Mouse (Mus musculus) layer of hippocampus, adult 8-10 months (tissue): ENCODE data around the gene Aamp. TPM values are rescaled to one million over a fixed set of nuclear protein-coding genes. Genes with fewer than 3 reads are reported as not detected.

Source experiments
- DNase-seq, 2 experiments: peaks; one replicate each; pipeline ENCODE4 v3.0.0; 2022; ENCODE audit warnings: low spot score in 2 of 2
- total RNA-seq, 4 experiments: library from RNA; stranded (reverse); gene quantifications; 2 replicates each; pipeline ENCODE4 v1.2.4; 2022

The Aamp gene
- total RNA-seq, 4 experiments from 2014 or later, result 150 to 159 (median 154) TPM

DNA sequence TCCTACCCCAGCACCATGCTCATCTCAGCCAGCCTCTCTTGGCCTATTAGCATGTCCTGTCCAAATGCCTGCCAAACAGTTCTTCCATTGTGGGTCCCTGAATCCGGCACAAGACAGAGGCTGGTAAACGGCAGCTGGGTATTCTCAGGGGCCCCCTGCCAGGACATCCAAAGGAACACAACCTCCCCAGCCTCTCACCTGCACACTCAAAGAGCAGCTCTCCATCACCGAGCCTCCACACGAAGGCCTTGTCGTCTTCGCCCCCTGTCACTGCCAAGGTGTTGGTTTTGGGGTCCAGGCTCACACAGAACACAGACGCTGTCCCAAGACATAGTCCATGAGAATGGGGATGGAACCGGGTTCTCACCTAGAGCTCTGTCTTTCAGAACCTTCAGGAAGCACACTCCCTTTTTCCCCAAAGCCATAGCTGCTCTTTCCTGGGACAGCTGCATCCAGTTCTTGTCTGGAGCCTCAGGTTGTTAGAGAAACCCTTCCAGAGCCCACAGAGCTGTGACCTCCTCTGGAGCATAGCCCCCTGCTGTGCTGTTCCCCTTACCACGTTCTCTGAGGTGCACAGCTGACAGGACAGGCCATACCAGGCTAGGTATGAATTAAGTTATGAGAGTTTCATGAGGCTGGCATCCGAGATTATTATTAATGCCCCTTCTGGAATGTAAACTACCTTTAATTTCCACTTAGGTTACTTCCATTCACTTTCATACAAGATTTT, 1.5 kb downstream of the Aamp start:
- no peak for DNase-seq

GRCm38 (mm10) chr1:74281886-74282285, 2.7 kb downstream of the Aamp start:
- DNase-seq, result no peak

- no peak for DNase-seq
These were observed 3.2 kb downstream of the Aamp start for GRCm38 (mm10) chr1:74281372-74281771.

DNA sequence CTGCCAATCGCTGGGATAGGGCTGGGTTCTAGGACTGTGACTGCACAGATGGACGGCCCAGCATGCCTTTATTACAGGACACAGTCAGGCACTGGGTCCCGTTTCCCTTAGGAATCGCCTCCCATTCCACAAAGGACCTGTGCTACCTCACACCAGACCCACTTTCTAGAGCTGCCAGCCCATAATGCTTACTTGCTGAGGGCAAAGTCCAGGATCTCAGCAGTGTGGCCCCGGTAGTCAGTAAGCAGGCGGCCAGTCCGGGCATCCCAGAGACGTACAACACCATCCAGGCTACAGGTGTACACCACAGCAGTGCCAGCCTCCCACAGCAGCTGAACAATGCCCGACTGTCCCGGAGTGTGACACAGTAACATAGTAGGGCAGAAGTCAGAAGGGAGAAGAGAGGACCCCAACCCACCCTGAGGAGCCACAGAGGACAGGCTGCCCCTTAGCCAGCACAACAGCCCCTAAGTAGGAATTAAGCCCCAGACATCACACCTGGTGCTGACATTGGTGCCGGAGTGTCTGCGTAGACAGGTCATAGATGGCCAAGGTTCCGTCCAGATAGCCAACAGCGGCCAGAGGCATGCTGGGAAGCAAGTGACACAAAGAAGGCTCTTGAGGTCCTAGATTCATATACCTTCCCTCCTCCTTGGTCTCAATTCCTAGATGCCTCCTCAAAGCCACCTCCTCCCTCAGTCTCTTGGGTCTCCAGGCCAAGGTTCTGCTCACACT, 3.8 kb downstream of the Aamp start:
- no peak for DNase-seq

DNA sequence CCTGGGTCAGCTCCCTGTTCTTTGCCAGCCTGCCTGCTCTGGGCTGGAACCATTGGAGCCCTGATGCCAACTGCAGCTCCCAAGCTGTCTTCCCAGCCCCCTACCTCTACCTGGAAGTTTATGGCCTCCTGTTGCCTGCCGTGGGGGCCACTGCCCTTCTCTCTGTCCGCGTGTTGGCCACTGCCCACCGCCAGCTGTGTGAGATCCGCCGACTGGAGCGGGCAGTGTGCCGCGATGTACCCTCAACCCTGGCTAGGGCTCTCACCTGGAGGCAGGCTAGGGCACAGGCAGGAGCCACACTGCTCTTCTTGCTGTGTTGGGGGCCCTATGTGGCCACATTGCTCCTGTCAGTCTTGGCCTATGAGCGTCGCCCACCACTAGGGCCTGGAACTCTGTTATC, 5.5 kb downstream of the Aamp start:
- no peak for DNase-seq

DNA sequence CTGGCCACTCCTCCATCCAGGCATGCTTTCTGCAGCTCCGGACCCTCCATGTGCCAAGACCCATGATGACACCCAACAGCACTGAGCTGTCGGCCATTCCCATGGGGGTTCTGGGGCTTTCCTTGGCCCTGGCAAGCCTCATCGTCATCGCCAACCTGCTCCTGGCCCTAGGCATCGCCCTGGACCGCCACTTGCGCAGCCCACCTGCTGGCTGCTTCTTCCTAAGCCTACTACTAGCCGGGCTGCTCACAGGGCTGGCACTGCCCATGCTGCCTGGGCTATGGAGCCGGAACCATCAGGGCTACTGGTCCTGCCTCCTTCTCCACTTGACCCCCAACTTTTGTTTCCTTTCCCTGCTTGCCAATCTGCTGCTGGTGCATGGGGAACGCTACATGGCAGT, 6.0 kb downstream of the Aamp start, which contains the start of gene Gpbar1:
TSS of gene Gpbar1 (plus strand) at position 13 of the 400 bp plus-strand sequence.
- DNase-seq, result no peak

GRCm38 (mm10) chr1:74277883-74278537, 6.5 kb downstream of the Aamp start:
- DNase-seq, result no peak

- DNase-seq, result no peak
These were observed 7.5 kb downstream of the Aamp start for GRCm38 (mm10) chr1:74277041-74277440.

- DNase-seq, result no peak
These were observed 9.5 kb downstream of the Aamp start for GRCm38 (mm10) chr1:74275015-74275414.

- no peak for DNase-seq
These were observed 12.9 kb downstream of the Aamp start for GRCm38 (mm10) chr1:74271659-74272058.

DNA sequence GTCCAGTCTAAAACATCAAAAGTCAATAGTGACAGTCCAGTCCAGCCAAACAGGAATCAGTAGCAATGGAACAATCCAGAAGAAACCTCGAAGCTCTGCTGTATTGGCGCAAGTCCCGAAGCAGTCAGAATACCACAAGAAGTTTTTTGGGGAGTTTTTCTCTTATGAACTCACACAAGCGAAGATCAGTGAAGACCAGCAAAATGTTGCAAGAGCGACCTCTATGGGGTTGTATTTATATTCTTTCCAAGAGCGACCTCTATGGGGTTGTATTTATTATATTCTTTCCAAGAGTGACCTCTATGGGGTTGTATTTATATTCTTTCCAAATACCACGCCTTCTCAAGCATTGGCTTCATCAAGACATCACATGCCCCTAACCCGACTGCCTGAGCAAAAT, 15.8 kb downstream of the Aamp start:
- DNase-seq, result no peak

DNA sequence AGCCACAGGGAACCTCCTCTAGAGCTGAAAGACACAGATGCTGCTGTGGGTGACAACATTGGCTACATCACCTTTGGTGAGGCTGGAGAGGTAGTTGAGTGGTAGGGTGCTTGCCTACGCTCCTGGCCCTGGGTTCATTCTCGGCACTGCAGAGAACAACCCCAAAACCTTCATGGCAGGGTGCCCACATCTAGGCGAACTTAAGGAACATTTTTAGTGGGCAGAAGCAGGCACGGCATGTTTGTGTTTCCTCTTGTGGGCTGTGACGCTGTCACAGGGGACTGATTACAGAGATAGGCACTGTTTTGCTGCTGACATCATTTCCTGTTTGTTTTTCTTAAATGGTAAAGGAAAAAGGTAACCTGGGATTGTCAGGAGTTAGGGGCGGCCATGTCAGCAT, 22.0 kb downstream of the Aamp start:
- DNase-seq, result no peak

GRCm38 (mm10) chr1:74256782-74257181, 27.8 kb downstream of the Aamp start:
- DNase-seq, result no peak

DNA sequence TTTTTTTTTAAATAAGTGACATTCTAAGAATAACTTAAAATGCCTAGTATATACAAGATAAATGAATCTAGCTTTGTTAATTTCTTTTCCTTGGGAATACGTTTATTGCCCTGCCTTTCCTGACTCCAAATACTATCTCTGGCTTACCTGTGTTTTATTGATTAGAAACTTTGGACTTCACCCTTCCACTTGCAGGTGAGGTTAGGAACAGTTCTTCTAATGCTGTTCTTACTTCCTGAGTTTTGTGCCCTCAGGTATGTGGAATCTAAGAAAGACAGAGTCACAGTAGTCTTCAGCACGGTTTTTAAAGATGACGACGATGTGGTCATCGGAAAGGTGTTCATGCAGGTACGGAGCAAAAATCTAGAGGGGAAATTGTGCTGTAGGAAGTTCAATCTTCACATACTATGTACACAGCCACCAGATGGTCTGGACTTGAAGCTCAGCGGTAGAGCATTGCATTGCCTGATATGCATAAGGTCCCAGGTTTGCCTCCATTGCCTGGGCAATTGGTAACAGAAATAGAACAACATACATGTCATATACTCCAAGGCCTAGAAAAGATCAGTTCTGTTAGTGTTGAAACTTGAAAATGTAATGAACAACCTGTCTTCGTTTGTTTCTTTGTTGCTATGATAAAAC, 28.7 kb downstream of the Aamp start:
- DNase-seq, result no peak

DNA sequence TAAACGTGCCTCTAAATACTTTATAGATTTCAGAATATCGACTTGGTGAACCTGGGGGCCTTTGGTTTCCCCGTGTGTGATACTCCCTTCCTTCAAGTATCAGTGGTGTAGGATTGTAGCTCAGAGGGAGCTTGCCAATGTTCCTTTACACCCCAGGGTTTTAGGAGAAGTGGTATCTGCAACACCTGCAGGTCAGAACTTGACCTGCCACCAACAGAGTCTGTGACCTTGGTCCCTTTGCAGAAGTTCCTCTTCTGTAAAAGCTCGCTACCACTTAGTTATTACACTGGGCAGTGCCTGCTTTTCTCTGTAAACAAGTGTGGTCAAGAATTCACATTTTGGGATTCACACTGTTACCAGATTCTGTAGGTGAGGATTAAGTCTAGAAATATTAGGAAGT, 34.4 kb downstream of the Aamp start:
- no peak for DNase-seq

DNA sequence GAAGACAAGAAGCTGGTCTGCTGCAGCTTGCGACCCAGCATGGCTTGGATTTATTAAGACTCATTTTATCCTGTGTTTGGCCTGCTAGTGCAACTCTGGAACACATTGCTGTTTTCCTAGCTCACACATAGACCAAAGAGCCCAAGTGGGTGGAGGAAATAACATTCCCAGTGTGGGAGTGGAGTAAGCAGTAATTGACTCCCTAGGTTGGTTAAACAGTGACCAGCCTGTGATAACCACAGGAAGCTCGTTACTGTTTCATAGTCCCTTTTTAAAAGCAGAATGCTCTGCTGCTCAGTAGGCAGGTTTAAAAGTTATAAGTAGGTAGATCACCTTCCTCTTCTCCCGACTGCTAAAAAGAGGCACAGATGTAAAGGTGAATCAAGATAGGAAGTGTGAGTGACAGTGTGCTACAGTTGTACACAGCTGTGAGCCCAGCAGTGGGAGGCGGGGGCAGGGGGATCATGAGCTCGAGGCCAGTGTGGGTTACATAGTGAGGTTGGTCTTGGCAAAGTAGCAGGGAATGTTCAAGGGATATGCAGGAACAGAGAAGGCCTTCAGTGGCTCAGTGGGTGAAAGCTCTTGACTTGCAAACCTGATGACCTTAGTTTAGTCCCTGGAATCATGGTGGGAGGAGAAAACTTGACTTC, 35.1 kb downstream of the Aamp start:
- DNase-seq, result no peak

- no peak for DNase-seq
These were observed 35.7 kb downstream of the Aamp start for GRCm38 (mm10) chr1:74248799-74249198.

- DNase-seq, result no peak
These were observed 39.0 kb downstream of the Aamp start for GRCm38 (mm10) chr1:74245525-74245924.

DNA sequence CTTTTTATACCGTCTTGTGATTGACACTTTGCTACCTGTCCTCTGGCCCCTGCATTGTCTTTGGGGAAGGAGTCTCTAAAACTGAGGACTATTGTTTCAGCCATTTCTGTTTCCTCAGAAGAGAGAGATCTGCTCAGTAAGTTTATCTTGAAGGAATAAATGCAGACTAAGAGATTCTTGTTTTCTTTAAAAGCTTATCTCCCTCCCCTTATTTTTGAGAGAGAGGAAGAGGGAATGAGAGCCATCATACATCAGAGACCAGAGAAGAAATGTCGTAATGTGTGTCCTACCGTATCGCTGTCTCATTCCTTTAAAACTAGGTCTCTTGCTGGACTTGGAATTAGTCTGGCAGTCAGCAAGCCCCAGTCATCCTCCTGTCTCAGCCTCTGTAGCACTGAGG, 43.7 kb downstream of the Aamp start:
- no peak for DNase-seq

- DNase-seq, result peak; percentile 77 to 80
These were observed 44.2 kb downstream of the Aamp start for GRCm38 (mm10) chr1:74240311-74240710.

DNA sequence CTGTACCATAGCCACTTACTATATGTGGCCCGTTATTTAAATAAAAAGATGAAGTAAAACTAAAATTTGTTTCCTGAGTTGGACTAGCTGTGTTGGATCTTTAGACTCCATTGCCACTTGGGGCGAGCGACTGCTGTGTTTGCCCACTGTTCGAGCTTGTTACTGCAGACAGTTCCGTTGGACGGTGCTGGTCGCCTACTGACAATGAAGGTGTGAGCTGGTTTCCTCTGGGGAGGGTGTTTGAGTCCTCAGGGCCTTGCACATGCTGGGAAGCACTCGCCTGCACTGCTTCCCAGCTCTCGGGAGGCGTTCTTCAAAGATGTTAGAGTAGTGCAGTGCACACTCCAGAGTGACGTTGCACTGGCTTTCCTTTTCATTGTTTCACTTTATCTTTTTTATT, 44.9 kb downstream of the Aamp start:
- peak in 1 of 2 experiments; percentile 23 for DNase-seq
